Comparison of ENCODE assay signal across 8 mouse cellular contexts in the genomic region with DNA sequence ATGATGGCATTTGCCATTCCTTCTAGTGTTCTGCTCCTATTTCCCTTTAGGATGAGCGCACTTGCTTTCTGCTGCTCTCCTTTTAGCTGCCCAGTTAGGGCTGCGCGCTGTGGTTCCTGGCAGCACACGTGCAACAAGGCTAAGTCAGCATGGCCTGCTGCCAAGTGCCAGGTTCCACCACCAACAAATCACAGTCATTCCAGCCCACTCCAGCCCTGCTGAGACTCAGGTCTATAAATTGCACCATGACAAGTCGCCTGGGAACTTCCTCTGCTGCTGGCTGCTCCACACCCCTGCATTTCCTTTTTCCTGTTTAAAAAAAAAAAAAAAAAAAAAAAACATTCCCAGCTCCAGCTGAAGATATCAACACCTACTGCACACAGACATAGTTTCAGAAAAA.
DNase-seq lines count a peak whose midpoint lies in the region; ATAC-seq and TF ChIP-seq lines count a peak whose summit lies in the region.

No protein-coding gene starts in this region.

- no peaks in the 10 kb centered on the region for H3K27me3 ChIP-seq in C2C12 (ENCODE audit: control insufficient read depth, insufficient read depth, insufficient read length)
- no peaks in the 10 kb centered on the region for H3K27me3 ChIP-seq in lung, embryonic 14.5 days (ENCODE audit: insufficient read depth, low read length)
- no peaks in the 10 kb centered on the region for H3K27me3 ChIP-seq in forebrain, embryonic 15.5 days

- ATAC-seq in lung, embryonic 14.5 days (ENCODE audit: insufficient read depth) = peak; percentile 80
- ATAC-seq in forebrain, embryonic 15.5 days (replicated peaks) = no peak

- intact Hi-C loops in heart, postnatal 25 days (cut with DNase I) = loop anchor here (2.0 to 5.0 kb wide), 2 partner anchors 74 to 175 kb away; a partner anchor contains a TSS

- peak; percentile 18 to 57 for DNase-seq in adrenal gland, postnatal 4 days (ENCODE audit: low spot score in 2 of 2)
- peak; percentile 42 to 74 for DNase-seq in frontal cortex, adult 2 months (ENCODE audit: extremely low spot score in 1 of 2, low spot score in 1 of 2)
- DNase-seq in heart, postnatal 25 days (ENCODE audit: low spot score) = peak; percentile 70
- DNase-seq in layer of hippocampus, adult 8-10 months (ENCODE audit: low spot score in 2 of 2) = peak; percentile 10 to 11
- peak; percentile 88 for DNase-seq in lung, embryonic 14.5 days
- peak; percentile 55 to 66 for DNase-seq in right cerebral cortex, postnatal 36 days (ENCODE audit: low spot score in 2 of 2)

- WGBS in lung, embryonic 14.5 days = 38% methylated on average over 5 of the region's 5 CpGs
- WGBS in forebrain, embryonic 15.5 days = 48% methylated on average over 5 of the region's 5 CpGs

- no peaks in the 10 kb centered on the region for H3K79me2 ChIP-seq in C2C12 (ENCODE audit: control insufficient read depth, insufficient read depth)

- H3K9me3 ChIP-seq in lung, embryonic 14.5 days (ENCODE audit: low read depth, low read length) = no peaks in the 10 kb centered on the region
- no peaks in the 10 kb centered on the region for H3K9me3 ChIP-seq in forebrain, embryonic 15.5 days

- H3ac ChIP-seq in C2C12 (ENCODE audit: control insufficient read depth, insufficient read length, low read depth) = no peak overlapping the region

- no peaks in the 10 kb centered on the region for H3K36me3 ChIP-seq in C2C12 (ENCODE audit: control insufficient read depth, insufficient read depth)
- no peaks in the 10 kb centered on the region for H3K36me3 ChIP-seq in lung, embryonic 14.5 days (ENCODE audit: insufficient read depth)
- H3K36me3 ChIP-seq in forebrain, embryonic 15.5 days = no peaks in the 10 kb centered on the region

- no peak overlapping the region for H3K4me2 ChIP-seq in lung, embryonic 14.5 days
- H3K4me2 ChIP-seq in forebrain, embryonic 15.5 days (replicated peaks) = no peak overlapping the region

- H3K9ac ChIP-seq in lung, embryonic 14.5 days = no peak overlapping the region
- H3K9ac ChIP-seq in forebrain, embryonic 15.5 days (replicated peaks) = no peak overlapping the region

- H3K27ac ChIP-seq in lung, embryonic 14.5 days (ENCODE audit: low read depth) = peak overlapping the region; percentile 67
- no peak overlapping the region for H3K27ac ChIP-seq in forebrain, embryonic 15.5 days (replicated peaks)

- no peak for TF ChIP-seq CTCF in C2C12 (IDR thresholded peaks at IDR 0.05; ENCODE audit: control insufficient read depth, insufficient read depth, insufficient read length)
- no peak for TF ChIP-seq CTCF in lung, embryonic 14.5 days (IDR thresholded peaks at IDR 0.05; ENCODE audit: low read depth)

- no peaks in the 10 kb centered on the region for H3K79me3 ChIP-seq in C2C12 (ENCODE audit: low read depth)

- no peak overlapping the region for H3K4me3 ChIP-seq in C2C12 (ENCODE audit: insufficient read depth, poor library complexity, severe bottlenecking)
- H3K4me3 ChIP-seq in lung, embryonic 14.5 days (ENCODE audit: low read depth, low read length) = no peak overlapping the region
- H3K4me3 ChIP-seq in forebrain, embryonic 15.5 days = no peak overlapping the region

- H3K4me1 ChIP-seq in lung, embryonic 14.5 days (ENCODE audit: insufficient read depth) = peaks cover 17% of the 10 kb centered on the region
- peaks cover 6% of the 10 kb centered on the region; the same call in 1 of the 2 replicates for H3K4me1 ChIP-seq in forebrain, embryonic 15.5 days

TF ChIP-seq in C2C12, 6 proteins besides CTCF, POLR2A, EP300 and RAD21:
- TF ChIP-seq CEBPB (IDR thresholded peaks at IDR 0.05; ENCODE audit: low read depth) = no peak
- TF ChIP-seq FOSL1 (IDR thresholded peaks at IDR 0.05; ENCODE audit: insufficient read depth, low read length, poor library complexity, severe bottlenecking) = no peak
- TF ChIP-seq MAX (IDR thresholded peaks at IDR 0.05) = peak; percentile 42
- no peak for TF ChIP-seq MYOD1 (IDR thresholded peaks at IDR 0.05; ENCODE audit: control insufficient read depth, insufficient read length, low read depth)
- TF ChIP-seq USF1 (IDR thresholded peaks at IDR 0.05; ENCODE audit: low read depth) = no peak
- no peak for TF ChIP-seq MYOG (IDR thresholded peaks at IDR 0.05; ENCODE audit: control insufficient read depth, extremely low read depth, insufficient read length)

Comparison
In these comparisons a context has a peak if more than half of its experiments do, and no peak if none do; other contexts are left out.
1. DNase-seq: peak in every context shown above with its lines; median percentile 88 in lung, embryonic 14.5 days; 70 in heart, postnatal 25 days; 60 in right cerebral cortex, postnatal 36 days; 58 in frontal cortex, adult 2 months; 38 in adrenal gland, postnatal 4 days; 10 in layer of hippocampus, adult 8-10 months.